Comparison of ENCODE assay signal across 8 mouse cellular contexts in the genomic region with DNA sequence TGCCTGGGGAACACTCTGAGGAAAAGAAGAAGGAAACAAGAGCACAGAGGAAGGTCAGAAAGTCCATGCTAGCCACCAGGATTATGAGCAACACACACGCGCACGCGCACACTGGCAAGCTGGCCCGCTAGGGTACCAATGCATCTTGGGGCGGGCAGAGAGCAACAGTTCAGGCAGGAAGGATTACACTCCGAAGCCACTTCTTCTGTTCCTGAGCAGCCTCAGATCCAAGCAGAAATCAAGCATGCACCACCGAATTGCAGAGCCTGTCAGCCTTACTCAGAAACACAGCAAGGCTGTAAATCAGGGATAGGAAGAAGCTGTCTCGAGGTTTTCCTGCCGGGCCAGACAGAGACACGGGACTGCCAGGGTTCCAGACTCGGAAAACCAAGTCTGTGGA.
DNase-seq lines count a peak whose midpoint lies in the region; ATAC-seq lines count a peak whose summit lies in the region.

No protein-coding gene starts in this region.

- ATAC-seq in cerebellum, adult (ENCODE audit: insufficient number of reproducible peaks, low FRiP score, low TSS enrichment): peak; percentile 2; the same call in 1 of the 2 replicates
- ATAC-seq in kidney, embryonic 16.5 days (ENCODE audit: low FRiP score, low TSS enrichment): peak; percentile 29; the same call in 1 of the 2 replicates
- no peak for ATAC-seq in stomach, embryonic 14.5 days (ENCODE audit: insufficient number of reproducible peaks, insufficient read depth, low FRiP score, low read depth)

- H3K27me3 ChIP-seq in kidney, embryonic 16.5 days (ENCODE audit: insufficient read depth, low read length): no peaks in the 10 kb centered on the region
- no peaks in the 10 kb centered on the region for H3K27me3 ChIP-seq in stomach, embryonic 14.5 days (ENCODE audit: control insufficient read depth, insufficient read depth, low read length)

- no peak for DNase-seq in cerebellum, adult 11 months
- DNase-seq in ovary, postnatal 36 days (ENCODE audit: low spot score): peak; percentile 18
- DNase-seq in ovary, postnatal 14 days (ENCODE audit: low spot score): no peak
- no peak for DNase-seq in spleen, postnatal 14 days (ENCODE audit: low spot score in 2 of 2)
- no peak for DNase-seq in c-Kit-positive CD71-positive TER-119-positive erythroid progenitor cells, embryonic 14.5 days (ENCODE audit: low spot score)

- 29% methylated on average over 12 of the region's 12 CpGs for WGBS in kidney, embryonic 16.5 days
- WGBS in stomach, embryonic 14.5 days: 48% methylated on average over 12 of the region's 12 CpGs

- H3K4me3 ChIP-seq in kidney, embryonic 16.5 days (ENCODE audit: low read length): no peak overlapping the region
- no peak overlapping the region for H3K4me3 ChIP-seq in stomach, embryonic 14.5 days (ENCODE audit: low read depth, low read length)

- H3K4me2 ChIP-seq in kidney, embryonic 16.5 days (replicated peaks; ENCODE audit: low read depth, low read length): peak overlapping the region; percentile 51
- H3K4me2 ChIP-seq in stomach, embryonic 14.5 days (replicated peaks; ENCODE audit: low read depth, low read length): peak overlapping the region; percentile 29; the same call in 1 of the 2 replicates

- H3K27ac ChIP-seq in kidney, embryonic 16.5 days (ENCODE audit: low read length): peak overlapping the region; percentile 74
- no peak overlapping the region; the same call in 1 of the 2 replicates for H3K27ac ChIP-seq in stomach, embryonic 14.5 days (ENCODE audit: low read length)

- H3K9me3 ChIP-seq in kidney, embryonic 16.5 days (ENCODE audit: low read length): no peaks in the 10 kb centered on the region
- no peaks in the 10 kb centered on the region for H3K9me3 ChIP-seq in stomach, embryonic 14.5 days (ENCODE audit: control insufficient read depth, low read depth, low read length)

- peak overlapping the region; percentile 52 for H3K9ac ChIP-seq in kidney, embryonic 16.5 days (replicated peaks; ENCODE audit: low read length)
- no peak overlapping the region for H3K9ac ChIP-seq in stomach, embryonic 14.5 days (replicated peaks; ENCODE audit: low read depth, low read length)

- peaks cover 34% of the 10 kb centered on the region for H3K4me1 ChIP-seq in kidney, embryonic 16.5 days (ENCODE audit: insufficient read depth, low read length)
- H3K4me1 ChIP-seq in stomach, embryonic 14.5 days (ENCODE audit: control insufficient read depth, insufficient read depth, low read length): peaks cover 10% of the 10 kb centered on the region

- no peaks in the 10 kb centered on the region for H3K36me3 ChIP-seq in kidney, embryonic 16.5 days (ENCODE audit: insufficient read depth, low read length)
- no peaks in the 10 kb centered on the region for H3K36me3 ChIP-seq in stomach, embryonic 14.5 days (ENCODE audit: control insufficient read depth, insufficient read depth, low read length)
